Mouse (Mus musculus) G1E (cell line): Measurements from ENCODE around the gene Trappc6a.

ENCODE experiments used
- CTCF ChIP-seq: IDR thresholded peaks from 2 replicates; pipeline ENCODE4 v1.5.1; 2012; ENCODE audit warnings: low read depth, low read length, inconsistent platforms, mixed read lengths
- GATA1 ChIP-seq: IDR thresholded peaks from 2 replicates; pipeline ENCODE4 v1.6.1; 2012; ENCODE audit warnings: borderline replicate concordance, low read length, inconsistent platforms, mixed read lengths

DNA sequence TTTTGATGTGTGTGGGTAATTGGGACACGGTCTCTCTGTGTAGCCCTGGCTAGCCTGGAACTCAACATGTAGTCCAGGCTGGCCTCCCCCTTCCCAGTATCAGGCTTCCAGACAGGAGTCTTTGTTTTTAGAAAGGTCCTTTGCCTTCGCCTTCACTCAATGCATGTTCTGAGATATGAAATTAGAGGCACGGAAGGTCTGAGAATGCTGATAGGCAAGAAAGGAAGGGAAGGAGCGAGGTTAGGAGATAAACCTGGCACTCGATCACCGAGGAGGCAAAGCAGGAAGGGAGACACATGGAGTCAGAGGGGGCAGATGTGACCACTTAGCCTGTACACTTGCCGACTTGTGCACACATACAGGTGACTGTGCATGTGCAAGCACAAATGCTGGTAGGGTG, 21.6 kb upstream of the Trappc6a start:
- no peak for TF ChIP-seq CTCF
- TF ChIP-seq GATA1, result no peak
